Mouse (Mus musculus) cerebellum, postnatal 14 days (tissue): Measurements from ENCODE around the gene Vtn.
"Not testable (repeated sequence)": the region's sequence is repeated elsewhere in the genome, so short reads cannot be mapped to it uniquely, and the experiment has no call there.

Experiments used
- DNase-seq, 2 experiments: peaks; one replicate each; pipeline ENCODE4 v3.0.0; 2021; ENCODE audit warnings: mixed read lengths in 2 of 2

Gene Vtn

GRCm38 (mm10) chr11:78497544-78498522, 1.1 kb upstream of the Vtn start, which contains the start of gene Sarm1:
Gene Sarm1 (minus strand): TSS chr11:78497754.
- peak; percentile 99 for DNase-seq

GRCm38 (mm10) chr11:78499543-78499942, 652 bp downstream of the Vtn start:
- DNase-seq = no peak

- no peak for DNase-seq
Observed at GRCm38 (mm10) chr11:78500623-78501202, 1.8 kb downstream of the Vtn start.

- DNase-seq = no peak
Observed at GRCm38 (mm10) chr11:78501529-78501928, 2.6 kb downstream of the Vtn start.

- peak; percentile 90 to 93 for DNase-seq
Observed at GRCm38 (mm10) chr11:78502909-78503650, 4.2 kb downstream of the Vtn start, which contains the start of gene Sebox. Gene Sebox (plus strand): TSS chr11:78503447.

GRCm38 (mm10) chr11:78505430-78505829, 6.5 kb downstream of the Vtn start:
- DNase-seq = no peak

GRCm38 (mm10) chr11:78509148-78509547, 10.3 kb downstream of the Vtn start:
- peak; percentile 65 to 80 for DNase-seq

GRCm38 (mm10) chr11:78512025-78512957, 13.4 kb downstream of the Vtn start, which contains the start of the genes Tmem199 and Poldip2:
Gene Tmem199 (minus strand): TSS chr11:78512172.
Gene Poldip2 (plus strand): TSS chr11:78512193.
- DNase-seq = peak; percentile 94

GRCm38 (mm10) chr11:78513106-78513790, 14.4 kb downstream of the Vtn start:
- no peak for DNase-seq

- DNase-seq = peak in 1 of 2 experiments; percentile 53
Observed at GRCm38 (mm10) chr11:78515549-78516325, 16.8 kb downstream of the Vtn start.

- peak in 1 of 2 experiments; percentile 5 for DNase-seq
Observed at GRCm38 (mm10) chr11:78518931-78519330, 20.0 kb downstream of the Vtn start.

- peak in 1 of 2 experiments; percentile 23 for DNase-seq
Observed at GRCm38 (mm10) chr11:78521880-78522279, 23.0 kb downstream of the Vtn start.

GRCm38 (mm10) chr11:78522481-78522997, 23.6 kb downstream of the Vtn start:
- DNase-seq = peak; percentile 75 to 79

- peak in 1 of 2 experiments; percentile 36 for DNase-seq
Observed at GRCm38 (mm10) chr11:78523241-78523955, 24.5 kb downstream of the Vtn start.

- peak; percentile 69 to 76 for DNase-seq
Observed at GRCm38 (mm10) chr11:78524838-78525237, 25.9 kb downstream of the Vtn start.

GRCm38 (mm10) chr11:78528714-78529113, 29.8 kb downstream of the Vtn start:
- DNase-seq = no peak

GRCm38 (mm10) chr11:78530001-78530400, 31.1 kb downstream of the Vtn start:
- no peak for DNase-seq

GRCm38 (mm10) chr11:78531046-78531445, 32.2 kb downstream of the Vtn start:
- DNase-seq = peak; percentile 33 to 52

GRCm38 (mm10) chr11:78531515-78531914, 32.6 kb downstream of the Vtn start:
- DNase-seq = not testable (repeated sequence)
